Mouse (Mus musculus) natural killer cell, adult 2 months (primary cell): ENCODE results near the gene Mcat.

Experiments
- DNase-seq, 2 experiments: peaks; one replicate each; pipeline ENCODE4 v3.0.0; 2022; ENCODE audit warnings: low spot score in 2 of 2

Mcat gene

DNA sequence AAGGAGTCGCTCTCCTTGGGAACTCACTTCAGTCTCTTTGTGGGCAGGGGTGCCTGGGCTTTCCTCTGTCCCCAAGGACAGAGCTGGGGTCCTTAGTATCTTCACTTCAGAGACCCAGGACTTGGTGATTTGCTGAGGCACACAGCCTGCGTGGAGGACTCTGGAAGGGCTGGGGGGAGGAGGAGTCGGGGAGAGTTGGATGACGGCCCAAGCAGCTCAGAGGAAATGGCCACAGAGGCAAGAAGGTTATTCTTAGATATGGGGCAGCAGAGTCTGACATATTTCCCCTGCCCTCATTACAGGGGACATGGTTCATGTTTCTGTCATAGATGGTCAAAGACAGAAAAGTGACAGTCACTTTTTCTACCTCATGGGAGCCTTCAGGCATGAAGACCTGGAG, 23.7 kb downstream of the Mcat start:
- no peak for DNase-seq

GRCm38 (mm10) chr15:83538855-83539254, 24.7 kb downstream of the Mcat start:
- DNase-seq: no peak

- no peak for DNase-seq
Observed at GRCm38 (mm10) chr15:83535890-83536231, 27.7 kb downstream of the Mcat start.

DNA sequence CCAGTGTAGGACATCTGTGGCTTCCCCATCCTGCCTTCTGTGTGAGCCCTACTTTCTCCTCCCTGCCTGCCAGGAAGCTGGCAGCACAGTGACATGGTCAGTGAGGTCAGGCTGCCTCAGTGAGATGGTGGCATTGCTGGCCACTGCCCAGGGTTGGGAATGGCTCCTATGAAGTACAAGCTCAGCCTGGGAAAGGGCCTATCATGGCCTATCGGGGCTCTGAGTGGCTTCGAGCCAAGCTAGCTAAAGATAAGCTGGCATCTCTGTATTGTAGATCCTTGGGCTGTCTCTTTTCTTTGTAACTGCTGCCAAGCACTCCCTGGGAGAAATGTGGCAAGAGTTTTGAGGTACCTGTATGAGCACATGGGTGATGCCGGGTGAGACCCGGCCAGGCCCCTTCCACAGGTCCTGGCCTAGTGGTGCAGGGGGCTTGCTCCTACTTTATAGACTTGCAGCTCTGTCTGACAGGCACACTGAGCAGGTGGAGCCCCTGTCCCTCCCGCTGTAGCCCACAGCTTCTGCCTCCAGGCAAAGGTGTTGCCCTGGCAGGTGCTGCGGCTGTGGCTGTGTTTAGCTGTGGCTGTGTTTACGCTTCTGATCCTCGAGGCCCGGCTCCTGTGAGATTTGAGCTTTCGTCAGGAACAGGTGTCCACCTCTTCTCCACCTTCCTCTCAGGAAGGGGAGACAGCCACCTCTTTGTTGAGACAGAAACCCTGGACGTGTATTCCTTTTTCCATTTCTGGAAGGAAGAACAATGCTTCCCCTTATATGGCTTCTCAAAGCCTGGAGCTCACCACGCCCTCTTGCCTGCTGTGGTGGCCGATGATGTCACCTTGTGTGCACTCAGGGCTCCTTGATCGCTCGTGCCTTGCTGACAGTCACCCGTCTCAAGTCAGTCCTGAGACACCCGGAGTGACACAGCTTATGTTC, 28.4 kb downstream of the Mcat start:
- no peak for DNase-seq

- no peak for DNase-seq
Observed at GRCm38 (mm10) chr15:83532606-83533005, 31.0 kb downstream of the Mcat start.

- DNase-seq: no peak
Observed at GRCm38 (mm10) chr15:83531961-83532469, 31.6 kb downstream of the Mcat start.

GRCm38 (mm10) chr15:83530688-83531087, 32.9 kb downstream of the Mcat start:
- no peak for DNase-seq

DNA sequence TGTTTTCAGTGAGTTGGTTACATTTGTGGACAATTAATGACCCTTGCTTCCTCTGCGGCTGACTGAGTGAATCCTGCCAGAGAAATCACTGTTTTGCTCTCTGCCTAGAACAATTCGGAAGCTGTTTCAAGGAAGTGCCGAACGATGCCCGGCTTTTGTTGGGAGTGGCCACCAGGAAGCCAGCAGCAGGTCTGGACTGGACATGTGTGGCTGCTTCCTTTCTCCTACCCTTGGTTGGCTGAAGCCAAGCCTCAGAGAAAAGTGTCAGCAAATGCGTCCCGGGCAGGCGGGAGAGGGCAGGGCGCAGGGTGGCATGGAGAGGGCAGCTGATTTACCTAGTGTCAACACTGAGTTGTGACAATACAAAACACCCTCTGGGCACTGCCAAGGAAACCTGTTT, 33.4 kb downstream of the Mcat start:
- DNase-seq: no peak

- no peak for DNase-seq
Observed at GRCm38 (mm10) chr15:83529765-83530164, 33.8 kb downstream of the Mcat start.

DNA sequence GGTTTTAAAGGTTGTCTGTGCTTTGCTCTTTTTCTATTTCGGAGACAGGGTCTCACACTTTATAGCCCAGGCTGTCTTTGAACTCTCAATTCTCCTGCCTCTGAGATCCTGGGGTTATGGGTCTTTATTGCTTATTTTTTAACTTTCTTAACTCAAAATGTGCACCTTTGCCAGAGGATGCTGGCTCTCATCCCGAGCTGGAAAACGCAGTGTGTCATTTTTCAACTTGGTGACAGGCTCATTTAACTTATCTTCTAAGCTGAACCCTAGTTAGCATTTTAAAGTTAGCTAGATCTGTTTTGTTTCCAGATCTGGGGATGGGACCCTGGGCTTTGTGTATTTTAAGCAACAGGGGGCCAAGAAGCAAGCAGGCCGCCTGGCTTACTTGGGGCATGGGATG, 34.7 kb downstream of the Mcat start:
- no peak for DNase-seq

DNA sequence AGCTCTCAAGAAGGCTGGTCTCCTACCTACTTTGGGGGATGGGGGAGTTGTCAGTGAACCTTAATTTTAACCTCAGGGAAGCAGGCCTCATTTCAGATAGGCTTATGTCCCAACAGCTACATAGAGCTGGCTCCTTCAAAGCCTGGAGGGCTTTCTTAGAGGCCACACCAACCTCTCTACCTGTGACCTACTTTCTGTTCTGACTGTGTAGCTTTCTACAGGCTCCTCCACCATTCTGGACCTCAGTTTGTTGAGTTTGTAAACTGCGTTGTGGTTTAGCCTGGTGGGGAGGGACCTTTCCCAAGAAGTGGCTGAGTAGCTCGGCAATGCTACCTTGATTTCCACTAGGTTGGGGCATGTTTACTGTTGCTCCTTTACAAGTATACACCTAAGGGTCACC, 35.8 kb downstream of the Mcat start:
- no peak for DNase-seq

DNA sequence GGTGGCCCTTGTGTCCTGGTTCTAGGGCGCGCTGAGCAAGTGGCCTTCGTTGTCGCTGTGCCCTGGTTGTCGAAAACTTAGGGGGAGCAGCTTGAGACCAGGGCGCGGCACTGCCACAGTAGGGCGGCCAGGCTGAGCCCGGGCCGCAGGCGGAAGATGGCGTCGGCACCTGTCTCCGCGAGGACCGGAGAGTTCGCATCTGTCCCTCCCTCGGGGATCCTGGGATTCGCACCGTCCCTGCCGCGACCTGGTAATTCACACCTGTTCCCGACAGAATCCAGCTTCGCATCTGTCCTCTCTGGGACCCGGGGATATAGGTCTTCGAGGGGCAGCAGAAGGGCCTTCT, 36.5 kb downstream of the Mcat start:
- DNase-seq: peak in 1 of 2 experiments; percentile 14

GRCm38 (mm10) chr15:83526424-83527091, 37.0 kb downstream of the Mcat start, which contains the start of gene Bik:
TSS of gene Bik (plus strand) at chr15:83526862.
- DNase-seq: peak; percentile 5 to 19

DNA sequence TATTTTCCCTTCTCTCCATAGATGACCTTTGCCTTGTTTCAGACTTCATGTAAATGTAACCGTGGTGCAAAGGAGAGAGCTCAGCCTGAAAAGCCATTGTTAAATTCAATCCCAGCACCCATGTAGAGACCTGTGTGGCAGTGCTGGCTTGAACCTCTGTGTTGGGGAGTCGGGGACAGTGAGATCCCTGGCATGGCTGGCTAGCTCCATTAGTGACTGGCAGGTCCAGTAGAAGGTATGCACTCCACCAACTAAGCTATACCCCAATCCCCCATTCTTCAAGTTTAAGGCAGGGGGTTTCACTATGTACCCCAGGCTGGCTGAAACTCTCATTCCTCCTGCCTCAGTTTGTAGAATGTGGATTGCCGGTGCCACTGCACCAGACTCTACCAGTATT, 39.3 kb downstream of the Mcat start:
- no peak for DNase-seq

GRCm38 (mm10) chr15:83523638-83524332, 39.8 kb downstream of the Mcat start:
- no peak for DNase-seq

- DNase-seq: no peak
Observed at GRCm38 (mm10) chr15:83523196-83523595, 40.4 kb downstream of the Mcat start.

DNA sequence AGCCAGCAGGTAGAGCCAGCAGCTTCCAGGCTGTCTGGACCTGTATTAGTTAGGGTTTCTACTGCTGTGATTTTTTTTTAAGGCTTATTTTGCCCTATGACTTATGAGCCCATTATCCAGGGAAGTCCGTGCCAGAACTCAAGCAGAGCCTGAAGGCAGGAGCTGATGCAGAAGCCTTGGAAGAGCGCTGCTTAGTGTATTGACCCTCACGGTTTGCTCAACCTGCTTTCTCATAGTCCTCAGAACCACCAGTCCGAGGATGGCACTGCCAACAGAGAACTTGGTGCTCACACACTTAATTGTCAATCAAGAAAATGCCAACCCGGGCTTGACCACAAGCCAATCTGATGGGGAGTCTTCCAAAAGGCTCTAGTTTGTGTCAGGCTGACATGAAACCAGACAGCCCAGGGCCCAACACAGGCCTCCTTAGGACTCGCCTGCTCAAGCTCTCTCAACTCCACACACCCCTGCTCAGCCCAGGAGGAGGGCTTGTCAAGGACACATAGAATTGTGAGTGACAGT, 42.7 kb downstream of the Mcat start:
- DNase-seq: no peak

DNA sequence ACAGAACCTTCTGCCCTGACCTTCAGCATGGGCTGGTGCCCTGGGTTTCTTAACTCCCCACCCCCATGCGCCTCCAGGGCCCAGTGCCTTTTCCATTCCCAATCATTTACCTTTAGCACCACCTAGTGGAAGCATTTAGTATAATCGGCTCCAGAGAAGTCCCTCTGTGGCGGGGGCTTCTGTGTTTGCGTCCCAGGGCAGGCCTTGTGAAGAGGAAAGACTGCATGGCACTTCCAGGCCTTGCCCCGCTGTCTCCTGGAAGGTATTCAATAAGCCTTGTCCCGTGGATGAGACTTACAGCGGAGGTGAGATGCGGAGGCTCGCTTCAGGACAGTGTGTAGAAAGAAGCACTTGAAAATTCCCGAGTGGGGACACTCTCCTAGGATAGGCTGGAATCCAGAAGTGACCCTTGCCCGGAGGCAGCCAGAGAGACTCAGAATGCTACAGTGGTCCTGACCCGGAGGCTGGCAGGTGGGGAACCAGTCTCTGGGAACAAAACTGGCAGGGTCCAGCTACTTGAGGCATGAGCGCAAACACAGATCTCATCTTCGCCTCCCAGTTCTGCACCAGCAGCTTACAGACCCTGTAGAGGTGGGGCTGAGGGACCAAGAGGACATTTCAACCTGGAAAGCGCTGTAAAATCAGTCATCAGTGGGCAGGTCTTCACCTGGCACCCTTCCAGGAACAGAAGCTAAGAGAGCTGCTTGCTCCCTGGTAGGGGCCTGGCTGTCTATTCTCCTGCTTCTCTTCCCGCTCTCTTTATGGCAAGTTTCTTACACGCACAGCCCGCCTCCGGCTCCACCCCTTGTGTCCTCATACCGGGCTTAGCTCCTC, 45.2 kb downstream of the Mcat start:
- peak; percentile 40 to 56 for DNase-seq

DNA sequence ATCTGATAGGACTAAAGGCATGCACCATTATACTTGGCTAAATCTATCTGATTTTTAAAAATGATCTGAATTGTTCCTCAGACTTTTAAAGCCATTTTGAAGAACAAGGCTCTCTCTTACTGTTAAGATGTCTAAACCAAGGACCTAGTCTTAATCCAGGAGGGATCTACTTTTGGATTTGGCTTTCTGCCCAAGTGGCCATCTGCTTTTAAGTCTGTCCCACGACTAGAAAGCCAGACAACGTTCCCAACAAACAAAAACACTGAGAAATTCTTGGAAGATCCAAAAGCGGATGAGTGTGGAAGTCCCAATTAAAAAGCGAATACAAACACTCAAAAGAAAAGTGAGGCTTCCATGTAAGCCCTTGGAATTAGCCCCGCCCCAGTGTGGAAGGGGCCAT, 48.6 kb downstream of the Mcat start:
- DNase-seq: no peak

DNA sequence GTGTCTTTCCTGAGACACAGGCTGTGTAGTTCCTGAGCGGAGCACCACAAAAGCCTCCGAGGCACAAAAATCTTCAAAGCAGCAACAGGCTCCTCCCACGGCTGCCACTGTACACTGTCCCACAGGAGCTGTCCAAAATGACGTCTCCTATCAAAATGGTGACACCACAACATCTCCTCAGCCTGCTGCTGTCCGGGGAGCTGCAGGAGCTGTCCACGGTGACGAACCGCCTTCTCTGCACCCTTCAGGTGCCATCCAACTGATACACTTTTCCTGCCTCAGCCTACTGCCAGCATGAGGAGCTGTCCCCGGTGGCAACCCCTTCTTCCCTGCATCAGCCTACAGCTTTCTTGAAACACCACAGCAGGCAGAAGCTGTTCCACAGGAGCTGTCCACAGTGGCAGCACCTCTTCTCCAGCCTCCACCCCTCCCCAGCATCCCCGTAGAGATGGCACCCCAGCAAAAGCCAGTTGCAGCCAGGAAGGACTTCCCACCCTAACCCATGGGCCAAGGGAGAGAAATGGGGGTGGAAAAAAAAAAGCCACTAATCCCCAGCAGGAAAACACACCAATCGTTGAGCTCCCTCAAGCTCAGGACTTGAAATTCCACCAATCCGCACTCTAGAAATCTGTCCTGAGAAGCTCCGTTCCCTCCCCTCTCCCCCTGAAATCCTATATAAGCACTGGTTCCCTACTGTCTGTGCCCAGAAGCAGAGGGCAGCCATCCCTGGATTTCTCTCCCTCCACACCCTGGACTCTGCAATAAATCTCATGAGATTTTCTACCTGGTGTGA, 50.9 kb downstream of the Mcat start:
- no peak for DNase-seq
